Mouse (Mus musculus) neural tube, embryonic 12.5 days (tissue): ENCODE results near the gene 0610010K14Rik. TPM values are rescaled to one million over a fixed set of nuclear protein-coding genes. Genes with fewer than 3 reads are reported as not detected.

ENCODE experiments used
- ATAC-seq: fragments of 200-750 bp; cut with Nextera tagmentation; 2 replicates; pipeline ENCODE4 v1.8.0; 2017; ENCODE audit warnings: low read depth, mild to moderate bottlenecking, moderate TSS enrichment, moderate library complexity; ENCODE audit not compliant: low FRiP score
- H3K27ac ChIP-seq: fragments of 300-500 bp; sonication (generic); 2 replicates; pipeline ENCODE4 v1.5.1; 2016
- H3K27me3 ChIP-seq: fragments of 300-500 bp; sonication (generic); replicated peaks from 2 replicates; pipeline ENCODE4 v1.6.1; 2016; ENCODE audit warnings: mild to moderate bottlenecking
- H3K36me3 ChIP-seq: fragments of 300-500 bp; sonication (generic); 2 replicates; pipeline ENCODE4 v1.6.1; 2016; ENCODE audit warnings: mild to moderate bottlenecking
- H3K4me1 ChIP-seq: fragments of 300-500 bp; sonication (generic); 2 replicates; pipeline ENCODE4 v1.6.1; 2016
- H3K4me2 ChIP-seq: fragments of 300-500 bp; sonication (generic); replicated peaks from 2 replicates; pipeline ENCODE4 v1.6.1; 2016; ENCODE audit warnings: mild to moderate bottlenecking
- H3K4me3 ChIP-seq: fragments of 300-500 bp; sonication (generic); 2 replicates; pipeline ENCODE4 v1.5.1; 2016
- H3K9ac ChIP-seq: fragments of 300-500 bp; sonication (generic); 2 replicates; pipeline ENCODE4 v1.6.1; 2016; ENCODE audit warnings: mild to moderate bottlenecking
- H3K9me3 ChIP-seq: fragments of 300-500 bp; sonication (generic); 2 replicates; pipeline ENCODE4 v1.6.1; 2016; ENCODE audit warnings: mild to moderate bottlenecking
- WGBS: fragments of 180-500 bp; shearing (Covaris S2); methylation state at CpG from one replicate; pipeline ENCODE4 v1.1.7; 2016; 5-methylcytosine and 5-hydroxymethylcytosine counted together
- polyA plus RNA-seq: library from polyadenylated mRNA; unstranded; fragments of >200 nt; fragmentation: Nextera tagmentation; extraction: Ambion mirVana; gene quantifications from 2 replicates; pipeline ENCODE4 v1.2.1, GENCODE M21; 2016

The 0610010K14Rik gene
- polyA plus RNA-seq: 169 and 183 TPM in 2 replicates

DNA sequence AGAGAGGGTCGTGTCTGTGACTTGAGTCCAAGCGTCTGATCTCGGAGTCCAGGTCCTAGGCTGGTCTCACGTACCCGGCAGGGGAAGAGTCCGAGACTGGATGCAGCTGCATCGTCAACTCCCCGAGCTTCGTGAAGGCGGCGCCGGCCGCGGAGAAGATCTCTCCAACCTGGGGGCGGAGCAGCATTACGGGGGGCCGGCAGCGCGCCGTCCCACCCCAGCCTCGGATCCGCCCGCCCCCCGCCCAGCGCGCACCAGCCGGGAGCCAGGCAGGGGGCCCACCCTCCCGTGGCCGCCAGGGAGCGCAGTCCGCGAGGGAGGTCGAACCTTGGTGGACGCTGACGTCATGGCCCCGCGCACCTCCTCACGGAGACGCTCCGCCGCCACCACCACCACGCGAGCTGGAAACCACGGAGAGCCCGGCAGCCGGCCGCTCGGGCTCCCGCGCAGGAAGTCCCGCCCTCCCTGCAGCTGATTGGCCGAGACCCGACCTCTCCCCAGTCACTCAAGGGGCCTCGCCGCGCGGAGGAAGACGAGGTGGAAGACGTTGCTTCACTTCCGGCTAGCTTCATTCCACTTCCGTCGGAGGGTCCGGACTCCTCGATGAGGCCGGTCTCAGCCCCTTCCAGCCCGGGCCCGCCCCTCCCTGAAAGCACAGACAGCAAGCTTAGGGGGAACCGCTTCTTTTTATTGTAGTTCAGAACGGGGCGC, at the start of gene 0610010K14Rik:
Gene 0610010K14Rik, minus strand, starts transcription at position 458 of the 711 bp plus-strand sequence.
- peak within 1 kb of the TSS; percentile 95 for H3K4me2 ChIP-seq
- H3K27me3 ChIP-seq: no peaks in the 10 kb centered on the region
- H3K4me3 ChIP-seq: peak within 1 kb of the TSS; percentile 91
- peak within 1 kb of the TSS; percentile 82 for H3K27ac ChIP-seq
- peaks cover 16% of the 10 kb centered on the region for H3K36me3 ChIP-seq
- H3K9me3 ChIP-seq: no peaks in the 10 kb centered on the region
- peaks cover 27% of the 10 kb centered on the region for H3K4me1 ChIP-seq
- peak; percentile 91 for ATAC-seq
- H3K9ac ChIP-seq: peak within 1 kb of the TSS; percentile 83
- under 1% methylated on average over 70 of the region's 70 CpGs for WGBS

DNA sequence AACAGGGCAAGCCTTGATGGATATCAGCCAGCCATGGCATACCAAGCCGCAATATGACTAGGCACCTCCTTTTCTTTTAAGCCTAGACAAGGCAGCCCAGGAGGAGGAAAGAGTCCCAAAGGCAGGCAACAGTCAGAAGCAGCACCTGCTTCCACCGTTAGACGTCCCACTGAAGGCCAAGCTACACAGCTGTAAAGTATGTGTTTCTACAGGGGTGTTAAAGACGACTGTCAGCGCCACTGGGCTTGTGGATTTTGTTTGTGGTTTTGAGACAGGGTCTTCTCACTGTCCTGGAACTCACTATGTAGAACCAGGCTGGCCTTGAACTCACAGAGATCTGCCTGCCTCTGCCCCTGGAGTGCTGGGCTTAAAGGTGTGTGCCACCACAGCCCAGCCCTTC, 48.0 kb upstream of the 0610010K14Rik start:
- H3K27ac ChIP-seq: no peak overlapping the region
- WGBS: 77% methylated on average over 5 of the region's 5 CpGs
- no peaks in the 10 kb centered on the region for H3K9me3 ChIP-seq
- H3K36me3 ChIP-seq: no peaks in the 10 kb centered on the region
- no peaks in the 10 kb centered on the region for H3K4me1 ChIP-seq
- no peak overlapping the region for H3K4me3 ChIP-seq
- no peak for ATAC-seq
- no peak overlapping the region for H3K4me2 ChIP-seq
- H3K27me3 ChIP-seq: no peaks in the 10 kb centered on the region
- no peak overlapping the region for H3K9ac ChIP-seq

DNA sequence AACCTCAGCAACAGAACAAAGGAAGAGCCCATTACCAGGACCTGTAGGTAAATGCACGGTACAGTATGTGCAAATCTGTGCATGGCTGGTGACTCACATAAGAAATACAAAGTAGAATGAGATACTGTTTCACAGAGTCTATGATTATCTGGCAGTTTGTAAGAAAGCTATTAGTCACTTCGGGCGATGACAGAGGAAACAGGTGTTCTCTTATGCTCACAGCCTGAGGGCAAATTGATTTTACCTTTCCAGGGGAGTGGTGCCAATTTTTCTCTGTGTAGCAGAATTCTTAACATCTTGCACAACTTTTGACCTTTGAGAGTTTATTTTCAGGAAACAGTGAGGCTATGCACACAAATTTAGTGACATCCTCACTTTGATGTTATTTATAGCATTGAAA, 47.0 kb upstream of the 0610010K14Rik start:
- WGBS: 91% methylated on average over 3 of the region's 3 CpGs

DNA sequence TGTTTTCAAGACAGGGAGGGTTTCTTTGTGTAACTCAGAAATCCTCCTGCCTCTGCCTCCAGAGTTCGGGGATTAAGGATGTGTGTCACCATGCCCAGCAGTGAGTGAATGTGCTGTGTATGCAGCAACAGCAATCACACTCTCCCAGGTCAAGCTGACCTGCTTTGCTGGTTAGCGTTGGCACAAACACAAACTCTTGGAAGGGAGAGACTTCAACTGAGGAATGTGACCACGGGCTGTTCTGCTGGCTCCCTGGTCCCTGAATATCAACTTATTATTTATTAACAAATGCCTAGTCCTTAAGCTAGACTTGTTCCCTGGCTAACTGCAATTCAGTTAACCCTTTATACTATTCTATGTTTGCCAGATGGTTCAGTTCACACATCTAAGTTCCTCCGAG, 46.0 kb upstream of the 0610010K14Rik start:
- no peak for ATAC-seq
- WGBS: 89% methylated on average over 4 of the region's 4 CpGs

More for the DNA sequence above, 47.0 kb upstream of the 0610010K14Rik start:
- no peaks in the 10 kb centered on the region for H3K4me1 ChIP-seq
- H3K9ac ChIP-seq: no peak overlapping the region
- H3K9me3 ChIP-seq: no peaks in the 10 kb centered on the region
- H3K4me2 ChIP-seq: no peak overlapping the region
- no peak for ATAC-seq
- no peaks in the 10 kb centered on the region for H3K36me3 ChIP-seq
- no peaks in the 10 kb centered on the region for H3K27me3 ChIP-seq
- no peak overlapping the region for H3K27ac ChIP-seq
- no peak overlapping the region for H3K4me3 ChIP-seq

DNA sequence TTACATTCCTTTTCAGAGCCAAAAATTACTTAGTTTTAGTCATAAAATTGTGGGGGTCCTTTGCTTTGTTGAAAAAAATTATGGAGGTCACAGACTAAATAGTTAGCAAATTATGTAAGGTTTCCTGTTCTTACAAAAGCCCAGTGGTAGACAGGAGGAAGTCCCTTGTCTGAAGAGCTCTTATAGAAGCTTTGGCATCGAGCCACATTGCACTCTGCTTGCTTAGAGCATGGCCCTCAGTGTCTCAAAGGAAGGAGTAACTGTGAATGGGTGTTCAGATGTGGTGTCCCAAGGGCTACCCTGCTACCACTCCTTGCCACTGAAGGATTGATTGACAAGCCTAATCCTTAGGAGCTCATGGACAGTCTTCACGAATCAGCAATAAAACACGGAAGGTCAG, 42.7 kb upstream of the 0610010K14Rik start:
- H3K27ac ChIP-seq: no peak overlapping the region
- H3K9me3 ChIP-seq: no peaks in the 10 kb centered on the region
- H3K4me3 ChIP-seq: no peak overlapping the region
- H3K27me3 ChIP-seq: no peaks in the 10 kb centered on the region
- H3K4me1 ChIP-seq: no peaks in the 10 kb centered on the region
- no peak overlapping the region for H3K9ac ChIP-seq
- no peak overlapping the region for H3K4me2 ChIP-seq
- WGBS: 77% methylated on average over 3 of the region's 3 CpGs
- no peak for ATAC-seq
- no peaks in the 10 kb centered on the region for H3K36me3 ChIP-seq

More for the DNA sequence above, 46.0 kb upstream of the 0610010K14Rik start:
- Histone ChIP-seq H3K9me3 (no peaks in the 10 kb centered on the region), H3K27ac (no peak overlapping the region), H3K4me1 (no peaks in the 10 kb centered on the region), H3K9ac (no peak overlapping the region), H3K27me3 (no peaks in the 10 kb centered on the region), H3K36me3 (no peaks in the 10 kb centered on the region), H3K4me2 (no peak overlapping the region), H3K4me3 (no peak overlapping the region)

DNA sequence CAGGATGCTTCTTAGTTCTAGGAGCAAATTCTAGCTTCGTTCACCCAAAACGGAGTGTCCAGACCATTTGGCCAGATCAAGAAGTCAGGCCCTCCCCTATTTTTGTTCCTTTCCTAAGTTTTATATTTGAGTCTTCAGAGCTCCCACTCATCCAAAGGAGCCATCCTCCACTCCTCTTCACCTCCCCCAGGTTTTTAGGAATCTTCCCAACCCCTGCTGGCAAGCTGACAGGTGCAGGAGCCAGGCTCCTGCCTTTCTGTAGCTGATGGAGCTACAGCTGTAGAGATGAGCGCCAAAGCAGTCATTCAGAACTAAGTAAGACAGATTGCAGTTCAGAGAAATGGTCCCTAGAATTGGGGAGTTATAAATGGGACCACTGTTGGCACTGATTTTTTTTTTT, 41.2 kb upstream of the 0610010K14Rik start:
- ATAC-seq: no peak
- 88% methylated on average over 3 of the region's 3 CpGs for WGBS

DNA sequence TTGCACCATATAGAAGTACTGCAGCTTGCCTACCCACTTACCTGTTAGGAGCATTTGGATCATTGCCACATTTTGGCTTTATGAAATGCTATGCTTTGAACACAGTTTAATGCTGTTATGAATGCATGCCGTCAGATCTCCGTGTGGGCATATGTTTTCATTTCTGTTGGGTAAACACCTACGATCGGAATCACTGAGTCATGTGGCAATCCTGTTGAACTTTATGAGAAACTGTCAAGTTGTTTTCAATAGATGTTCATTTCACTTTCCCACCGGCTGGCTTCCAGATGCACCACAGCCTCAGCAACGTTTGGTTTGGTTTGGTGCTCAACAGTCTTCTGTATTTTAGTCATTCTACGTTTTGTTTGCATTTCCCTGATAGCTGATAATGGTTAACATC, 33.9 kb upstream of the 0610010K14Rik start:
- no peak for ATAC-seq
- no peaks in the 10 kb centered on the region for H3K27me3 ChIP-seq
- H3K9me3 ChIP-seq: no peaks in the 10 kb centered on the region
- WGBS: 83% methylated on average over 7 of the region's 7 CpGs
- H3K36me3 ChIP-seq: no peaks in the 10 kb centered on the region
- H3K4me3 ChIP-seq: no peak overlapping the region
- no peak overlapping the region for H3K9ac ChIP-seq
- H3K27ac ChIP-seq: no peak overlapping the region
- no peak overlapping the region for H3K4me2 ChIP-seq
- no peaks in the 10 kb centered on the region for H3K4me1 ChIP-seq

More for the DNA sequence above, 41.2 kb upstream of the 0610010K14Rik start:
- no peak overlapping the region for H3K9ac ChIP-seq
- H3K9me3 ChIP-seq: no peaks in the 10 kb centered on the region
- H3K4me2 ChIP-seq: no peak overlapping the region
- H3K4me3 ChIP-seq: no peak overlapping the region
- H3K27me3 ChIP-seq: no peaks in the 10 kb centered on the region
- no peaks in the 10 kb centered on the region for H3K4me1 ChIP-seq
- H3K36me3 ChIP-seq: no peaks in the 10 kb centered on the region
- no peak overlapping the region for H3K27ac ChIP-seq

DNA sequence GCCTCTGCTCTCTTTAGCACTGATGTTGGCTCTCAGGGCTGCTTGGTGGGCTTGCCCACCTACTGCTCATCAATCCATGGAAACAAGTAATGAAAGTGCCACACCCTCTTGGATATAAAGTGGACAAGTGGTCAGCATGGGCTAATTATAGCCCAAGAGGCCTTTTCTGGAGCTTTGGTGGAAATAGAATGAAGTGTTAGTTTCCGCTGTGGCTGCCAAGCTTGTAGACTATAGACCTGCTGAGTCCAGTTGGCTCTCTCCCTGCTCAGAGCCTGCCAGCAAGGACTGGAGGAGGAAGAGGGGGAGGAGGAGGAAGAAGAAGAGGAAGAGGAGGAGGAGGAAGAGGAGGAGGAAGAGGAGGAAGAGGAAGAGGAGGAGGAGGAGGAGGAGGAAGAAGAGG, 28.7 kb upstream of the 0610010K14Rik start:
- no peak overlapping the region for H3K4me2 ChIP-seq
- no peaks in the 10 kb centered on the region for H3K27me3 ChIP-seq
- WGBS: 91% methylated on average over 1 of the region's 1 CpGs
- no peaks in the 10 kb centered on the region for H3K9me3 ChIP-seq
- no peak overlapping the region for H3K4me3 ChIP-seq
- ATAC-seq: no peak
- no peak overlapping the region for H3K27ac ChIP-seq
- H3K4me1 ChIP-seq: no peaks in the 10 kb centered on the region
- H3K9ac ChIP-seq: no peak overlapping the region
- no peaks in the 10 kb centered on the region for H3K36me3 ChIP-seq

DNA sequence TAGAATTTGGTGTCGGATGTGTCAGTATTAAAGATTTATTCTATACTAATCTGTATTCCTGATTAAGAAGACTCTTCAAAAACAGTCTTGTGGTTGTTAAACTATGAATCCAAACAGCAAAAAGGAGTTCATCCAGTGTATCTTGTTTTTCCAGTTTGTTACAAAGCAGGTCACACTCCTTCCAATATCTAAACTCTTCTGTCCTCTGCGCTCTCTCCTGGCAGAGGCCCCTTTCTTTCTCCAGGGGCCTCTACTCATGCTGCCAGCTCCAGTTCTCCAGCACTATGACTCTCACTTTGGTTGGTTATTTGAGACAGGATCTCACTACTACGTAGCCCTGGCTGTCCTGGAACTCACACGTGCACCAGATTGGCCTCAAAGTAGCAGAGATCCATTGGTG, 28.1 kb upstream of the 0610010K14Rik start:
- no peak overlapping the region for H3K27ac ChIP-seq
- ATAC-seq: no peak
- WGBS: 85% methylated on average over 4 of the region's 4 CpGs
- no peaks in the 10 kb centered on the region for H3K27me3 ChIP-seq
- no peaks in the 10 kb centered on the region for H3K36me3 ChIP-seq
- H3K4me2 ChIP-seq: no peak overlapping the region
- H3K9me3 ChIP-seq: no peaks in the 10 kb centered on the region
- no peak overlapping the region for H3K9ac ChIP-seq
- H3K4me3 ChIP-seq: no peak overlapping the region
- no peaks in the 10 kb centered on the region for H3K4me1 ChIP-seq

DNA sequence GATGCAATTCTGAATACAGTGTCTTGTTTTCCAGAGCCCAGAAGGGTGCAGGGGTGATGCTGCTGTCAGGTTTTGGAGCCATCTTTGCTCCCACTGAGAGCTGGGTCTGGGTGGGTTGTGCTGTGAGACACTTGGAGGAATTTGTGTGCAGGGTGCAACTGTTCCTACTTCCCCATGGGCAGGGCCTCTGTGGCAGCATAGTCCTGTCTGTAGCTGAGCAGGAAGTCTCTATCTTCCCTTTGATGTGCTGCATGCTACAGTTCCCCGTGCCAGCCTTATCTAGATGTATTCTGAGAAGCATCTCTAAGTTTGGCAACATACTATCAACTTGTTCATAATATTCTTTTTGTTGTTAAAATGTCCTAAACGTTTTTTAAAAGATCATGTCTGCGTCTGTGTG, 27.5 kb upstream of the 0610010K14Rik start:
- Histone ChIP-seq H3K27ac (no peak overlapping the region), H3K36me3 (no peaks in the 10 kb centered on the region), H3K9ac (no peak overlapping the region), H3K4me3 (no peak overlapping the region), H3K4me2 (no peak overlapping the region), H3K9me3 (no peaks in the 10 kb centered on the region), H3K27me3 (no peaks in the 10 kb centered on the region), H3K4me1 (no peaks in the 10 kb centered on the region)
- 66% methylated on average over 3 of the region's 3 CpGs for WGBS
- ATAC-seq: no peak

DNA sequence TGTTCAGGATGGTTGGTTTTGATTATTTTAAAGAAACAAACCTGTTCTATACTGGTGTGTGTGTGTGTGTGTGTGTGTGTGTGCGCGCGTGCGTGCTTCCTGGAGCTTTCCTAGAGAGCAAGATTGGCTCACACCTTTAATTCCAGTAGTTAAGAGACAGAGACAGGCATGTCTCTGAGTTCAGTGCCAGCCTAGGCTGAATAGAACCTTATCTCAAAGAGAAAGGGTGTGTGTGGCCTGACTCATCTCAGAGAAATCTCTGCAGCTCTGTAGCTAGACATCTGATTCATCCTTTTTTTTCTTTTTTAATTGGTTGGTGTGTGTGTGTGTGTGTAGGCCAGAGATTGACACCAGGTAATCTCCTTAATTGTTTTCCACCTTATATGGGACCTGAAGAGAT, 21.3 kb upstream of the 0610010K14Rik start:
- Histone ChIP-seq H3K27me3 (peaks cover 22% of the 10 kb centered on the region), H3K4me2 (no peak overlapping the region), H3K36me3 (no peaks in the 10 kb centered on the region), H3K9me3 (no peaks in the 10 kb centered on the region), H3K9ac (no peak overlapping the region), H3K27ac (no peak overlapping the region), H3K4me3 (no peak overlapping the region), H3K4me1 (peaks cover 10% of the 10 kb centered on the region)
- ATAC-seq: no peak
- WGBS: 91% methylated on average over 4 of the region's 4 CpGs

DNA sequence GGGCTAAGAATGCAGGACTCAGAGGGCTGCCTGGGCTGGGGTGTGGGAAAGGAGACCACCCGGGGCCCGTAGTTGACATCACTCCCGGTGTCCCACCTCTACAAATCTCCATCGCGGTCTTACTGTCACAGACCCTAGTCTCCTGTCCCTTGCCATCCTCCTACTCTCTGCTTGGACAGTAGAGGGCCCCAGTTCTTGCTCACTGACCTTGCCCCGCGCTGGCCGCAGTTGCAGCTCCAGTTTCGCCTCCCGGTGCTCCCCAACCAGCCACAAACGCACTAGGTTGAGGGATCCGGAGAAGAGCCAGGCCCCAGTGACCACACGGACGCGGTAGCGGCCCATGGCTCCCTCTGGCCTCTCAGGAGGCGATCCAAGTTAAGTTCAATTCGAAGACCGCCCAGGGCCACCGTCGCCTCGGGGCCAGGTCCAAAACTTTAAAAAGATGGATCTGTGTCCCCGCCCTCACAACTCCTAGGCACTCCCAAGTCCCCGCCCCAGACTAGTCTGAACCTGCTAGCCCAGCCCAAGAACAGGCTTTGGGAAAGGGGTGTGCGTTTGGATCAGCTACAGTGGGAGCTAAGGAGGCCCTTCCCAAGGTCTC, 17.3 kb upstream of the 0610010K14Rik start, which contains the start of gene Alox12:
Gene Alox12, minus strand, starts transcription at position 423 of the 601 bp plus-strand sequence.
- H3K27ac ChIP-seq: no peak within 1 kb of the TSS
- WGBS: under 1% methylated on average over 25 of the region's 25 CpGs

More for the DNA sequence above, 17.3 kb upstream of the 0610010K14Rik start, which contains the start of gene Alox12:
- ATAC-seq: no peak
- peaks cover 10% of the 10 kb centered on the region for H3K4me1 ChIP-seq
- peak within 1 kb of the TSS; percentile 51 for H3K4me2 ChIP-seq
- peaks cover 53% of the 10 kb centered on the region for H3K27me3 ChIP-seq
- no peaks in the 10 kb centered on the region for H3K9me3 ChIP-seq
- peak within 1 kb of the TSS; percentile 21; the same call in 1 of the 2 replicates for H3K4me3 ChIP-seq
- no peaks in the 10 kb centered on the region for H3K36me3 ChIP-seq
- H3K9ac ChIP-seq: no peak within 1 kb of the TSS
